Mouse (Mus musculus): ENCODE data around the gene Apba1.

DNA sequence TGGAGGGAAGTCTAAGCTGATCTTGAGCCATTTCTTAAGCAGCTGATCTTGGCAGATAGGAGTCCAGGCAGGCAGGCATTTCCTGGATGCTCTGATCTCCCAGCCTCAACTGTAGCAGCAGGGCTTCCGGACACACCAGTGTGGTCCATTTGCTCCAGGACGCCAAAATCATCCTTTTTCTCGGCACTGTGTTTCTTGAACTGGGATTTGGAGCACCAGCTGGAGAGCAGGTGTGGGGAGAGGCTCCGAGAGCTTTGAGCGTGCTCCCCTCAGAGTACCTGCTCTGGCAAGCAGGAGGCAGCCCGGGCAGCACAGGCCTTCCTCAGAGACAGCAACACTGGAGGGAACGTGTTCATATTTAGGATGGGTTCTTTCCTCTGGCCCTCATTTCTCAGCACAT is 184.2 kb downstream of the Apba1 start:
- TF ChIP-seq CTCF (IDR thresholded peaks at IDR 0.05; ENCODE audit: borderline replicate concordance, insufficient read depth, low read depth, low read length) (no peak), POLR2A (IDR thresholded peaks at IDR 0.05; ENCODE audit: borderline replicate concordance, insufficient read depth, low read length) (no peak)

All from cerebellum, adult 2 months (tissue).